Mouse (Mus musculus) brain, embryonic 14.5 days (tissue): ENCODE measurements at regions not wholly inside any gene's neighbourhood (a gene's known extent, or its start where the extent isn't known, plus 50 kb on each side); places are given as distances from the start of the nearest gene placed in this dataset.

Experiments
- DNase-seq: peaks from one replicate; pipeline ENCODE4 v3.0.0-alpha.2; 2011; ENCODE audit warnings: low read depth
- CTCF ChIP-seq: fragments of 200-500 bp; IDR thresholded peaks from 2 replicates; pipeline ENCODE4 v1.5.1; 2012; ENCODE audit warnings: inconsistent platforms, mild to moderate bottlenecking, moderate library complexity, borderline replicate concordance; ENCODE audit not compliant: insufficient read depth, insufficient read length; ENCODE audit errors: extremely low read depth
- POLR2A ChIP-seq: fragments of 200-500 bp; IDR thresholded peaks from 2 replicates; pipeline ENCODE4 v1.6.1; 2012; ENCODE audit warnings: mild to moderate bottlenecking, inconsistent platforms, borderline replicate concordance; ENCODE audit not compliant: poor library complexity, insufficient read depth, insufficient read length, severe bottlenecking; ENCODE audit errors: extremely low read depth

DNA sequence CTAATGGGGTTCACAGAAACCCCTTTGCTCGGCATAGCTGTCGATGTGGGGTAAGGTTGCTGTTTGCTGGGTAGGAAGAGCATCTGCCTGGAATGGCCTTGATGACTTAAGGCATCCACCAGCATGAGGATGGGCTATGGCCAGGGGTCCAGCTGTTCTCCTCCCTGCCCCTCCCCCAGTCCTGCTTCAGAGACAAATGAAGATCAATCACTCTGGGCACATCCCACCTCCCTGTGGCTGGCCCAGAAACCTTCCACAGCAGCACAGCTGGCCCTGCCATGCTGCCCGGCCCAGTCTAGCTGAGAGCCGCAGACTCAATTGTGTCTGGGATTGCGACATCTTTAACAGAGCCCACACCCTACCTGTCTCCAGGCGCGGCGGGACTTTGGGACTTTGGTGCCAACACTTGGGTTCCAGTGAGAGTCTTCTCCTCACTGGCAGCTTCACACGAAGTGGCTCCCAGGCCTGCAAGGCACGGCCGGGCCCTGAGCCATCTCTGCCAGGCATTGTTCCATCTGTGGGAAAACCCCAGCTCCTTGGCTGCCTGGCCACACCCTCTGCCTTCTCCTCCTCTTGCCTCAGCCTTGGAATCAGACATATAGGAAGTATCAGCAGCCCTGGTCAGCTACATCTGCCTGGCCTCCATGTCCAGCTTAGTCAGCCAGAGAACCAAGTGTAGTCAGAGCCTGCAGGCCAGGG is 149.6 kb upstream of the A530016L24Rik start:
- TF ChIP-seq CTCF (no peak), POLR2A (no peak)
- peak; percentile 65 for DNase-seq

DNA sequence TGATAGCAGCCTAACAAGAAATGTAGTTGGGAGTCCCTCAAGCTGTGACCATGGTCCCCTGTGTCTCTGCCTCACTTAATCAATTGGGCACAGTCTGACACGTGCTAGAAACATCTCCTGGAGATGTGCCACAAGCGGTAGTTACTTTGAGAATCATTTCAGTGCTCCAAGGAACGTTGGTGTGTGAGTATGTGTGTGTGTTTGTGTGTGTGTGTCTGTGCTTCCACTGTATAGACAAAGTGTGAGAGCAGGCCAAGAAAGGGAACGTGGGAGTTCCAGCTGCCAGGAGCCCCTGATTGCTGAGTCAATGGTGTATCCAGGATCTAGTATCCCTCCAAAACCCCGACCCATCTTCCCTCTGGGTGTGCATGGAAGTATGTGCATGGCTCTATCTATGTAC is 149.0 kb upstream of the A530016L24Rik start:
- DNase-seq = peak; percentile 40
- TF ChIP-seq CTCF = no peak
- no peak for TF ChIP-seq POLR2A

DNA sequence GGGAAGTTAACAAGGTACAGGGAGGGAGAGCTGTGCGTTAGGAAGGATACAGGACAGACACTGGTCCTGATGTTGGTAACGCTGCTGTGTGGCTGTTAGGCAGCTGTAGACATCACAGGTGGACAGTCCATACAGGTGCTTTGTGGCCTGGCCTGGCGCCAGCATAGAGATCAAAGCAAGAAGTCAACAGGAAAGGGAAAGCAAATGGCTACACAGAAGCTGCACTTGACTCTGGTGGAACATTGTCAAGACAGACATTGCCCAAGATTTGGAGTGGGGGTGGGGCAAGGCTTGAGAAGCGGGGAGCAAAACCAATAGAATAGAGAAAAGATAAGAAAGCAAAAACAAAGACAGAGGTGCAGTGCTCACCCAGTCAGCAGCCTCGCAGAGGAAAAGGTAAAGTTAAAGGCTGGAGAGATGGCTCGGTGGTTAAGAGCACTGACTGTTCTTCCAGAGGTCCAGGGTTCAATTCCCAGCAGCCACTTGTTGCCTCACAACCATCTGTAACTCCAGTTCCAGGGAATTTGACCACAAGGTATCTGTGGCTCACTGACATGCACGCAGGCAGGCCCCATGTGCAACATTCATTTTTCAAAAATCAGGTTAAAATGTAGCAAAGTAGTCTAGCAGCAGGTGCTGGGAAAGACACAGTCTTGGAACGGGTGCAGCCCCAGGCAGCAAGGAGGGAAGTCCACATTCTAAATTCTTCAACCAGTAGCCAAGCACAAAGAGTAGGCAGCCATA is 147.3 kb upstream of the A530016L24Rik start:
- no peak for DNase-seq
- no peak for TF ChIP-seq CTCF
- TF ChIP-seq POLR2A = no peak

GRCm38 (mm10) chr12:112343064-112343463 is 146.2 kb upstream of the A530016L24Rik start:
- DNase-seq = no peak
- no peak for TF ChIP-seq CTCF
- TF ChIP-seq POLR2A = no peak

- no peak for DNase-seq
- TF ChIP-seq POLR2A (no peak), CTCF (no peak)
Measured at GRCm38 (mm10) chr12:112344285-112344684, 145.0 kb upstream of the A530016L24Rik start.

DNA sequence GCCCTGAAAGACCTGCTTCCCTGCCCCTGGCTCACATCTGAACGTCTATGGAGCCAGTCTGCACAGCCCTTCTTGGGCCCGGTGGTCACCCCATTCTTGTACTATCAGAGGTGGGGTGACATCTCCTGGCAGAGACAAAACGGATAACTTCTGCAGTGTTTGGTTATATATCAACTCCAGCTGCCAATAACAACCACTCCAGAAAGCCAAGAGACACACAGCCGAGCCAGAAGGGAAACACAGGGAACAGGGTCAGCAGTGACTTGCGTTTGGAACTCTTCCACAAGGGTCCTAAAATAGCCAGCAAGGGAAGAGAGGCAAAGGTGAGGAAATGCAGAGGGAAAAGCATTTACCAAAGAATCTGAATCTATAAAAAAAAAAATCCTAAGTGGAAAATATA is 143.5 kb upstream of the A530016L24Rik start:
- TF ChIP-seq CTCF = no peak
- TF ChIP-seq POLR2A = no peak

GRCm38 (mm10) chr12:112348116-112348515 is 141.1 kb upstream of the A530016L24Rik start:
- no peak for TF ChIP-seq CTCF
- TF ChIP-seq POLR2A = no peak
- DNase-seq = no peak

More for the DNA sequence above, 143.5 kb upstream of the A530016L24Rik start:
- DNase-seq = no peak

GRCm38 (mm10) chr12:112349676-112350318 is 139.5 kb upstream of the A530016L24Rik start:
- DNase-seq = peak; percentile 86
- TF ChIP-seq CTCF = no peak
- TF ChIP-seq POLR2A = no peak

GRCm38 (mm10) chr12:112350733-112351132 is 138.5 kb upstream of the A530016L24Rik start:
- DNase-seq = peak; percentile 54
- TF ChIP-seq CTCF (no peak), POLR2A (no peak)

DNA sequence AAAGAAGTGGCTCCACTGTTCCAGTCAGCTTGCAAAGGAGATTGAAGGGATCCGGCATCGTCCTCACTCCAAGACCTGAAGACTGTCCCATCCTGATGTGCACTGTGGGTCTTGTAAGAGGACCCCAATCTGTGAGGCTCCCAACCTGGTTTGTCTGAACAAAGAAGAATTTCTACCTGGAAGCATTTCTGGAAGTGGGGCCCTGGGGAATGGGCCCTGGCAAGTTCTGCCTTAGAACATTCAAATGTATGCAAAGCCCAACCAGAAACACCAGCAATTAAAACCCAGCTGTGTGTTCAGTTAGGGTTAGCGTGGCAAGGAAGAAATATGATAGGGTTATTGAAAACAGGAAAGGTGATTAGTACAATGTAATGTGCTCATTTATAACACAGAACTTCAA is 125.9 kb upstream of the A530016L24Rik start:
- TF ChIP-seq POLR2A (no peak), CTCF (no peak)
- DNase-seq = no peak

GRCm38 (mm10) chr12:112367221-112367620 is 122.0 kb upstream of the A530016L24Rik start:
- no peak for DNase-seq
- TF ChIP-seq CTCF (no peak), POLR2A (no peak)
